Mouse (Mus musculus) midbrain, embryonic 14.5 days (tissue): ENCODE results near the gene Atad1. TPM values are rescaled to one million over a fixed set of nuclear protein-coding genes. Genes with fewer than 3 reads are reported as not detected.

Experiments used
- ATAC-seq: fragments of 200-750 bp; cut with Nextera tagmentation; 2 replicates; pipeline ENCODE4 v1.8.0; 2017; ENCODE audit warnings: moderate number of reproducible peaks, moderate library complexity; ENCODE audit not compliant: low FRiP score, low TSS enrichment
- DNase-seq: peaks from one replicate; pipeline ENCODE4 v3.0.0-alpha.2; 2015
- H3K27ac ChIP-seq: fragments of 300-500 bp; sonication (generic); replicated peaks from 2 replicates; pipeline ENCODE4 v1.5.1; 2014; ENCODE audit warnings: mild to moderate bottlenecking, low read depth, low read length, moderate library complexity
- H3K27me3 ChIP-seq: fragments of 300-500 bp; sonication (generic); 2 replicates; pipeline ENCODE4 v1.6.1; 2014; ENCODE audit warnings: low read length, control low read depth, mixed read lengths; ENCODE audit not compliant: control insufficient read depth, insufficient read depth
- H3K36me3 ChIP-seq: fragments of 300-500 bp; sonication (generic); 2 replicates; pipeline ENCODE4 v1.6.1; 2014; ENCODE audit warnings: low read length, control low read depth; ENCODE audit not compliant: control insufficient read depth, insufficient read depth
- H3K4me1 ChIP-seq: fragments of 300-500 bp; sonication (generic); 2 replicates; pipeline ENCODE4 v1.6.1; 2014; ENCODE audit warnings: mild to moderate bottlenecking, antibody characterized with exemption, low read length, control low read depth; ENCODE audit not compliant: control insufficient read depth, insufficient read depth
- H3K4me2 ChIP-seq: fragments of 300-500 bp; sonication (generic); 2 replicates; pipeline ENCODE4 v1.6.1; 2014; ENCODE audit warnings: mild to moderate bottlenecking, low read length, moderate library complexity
- H3K4me3 ChIP-seq: fragments of 300-500 bp; sonication (generic); replicated peaks from 2 replicates; pipeline ENCODE4 v1.5.1; 2014; ENCODE audit warnings: low read depth, low read length
- H3K9ac ChIP-seq: fragments of 300-500 bp; sonication (generic); replicated peaks from 2 replicates; pipeline ENCODE4 v1.6.1; 2014; ENCODE audit warnings: mild to moderate bottlenecking, low read length, moderate library complexity
- H3K9me3 ChIP-seq: fragments of 300-500 bp; sonication (generic); 2 replicates; pipeline ENCODE4 v1.6.1; 2016; ENCODE audit warnings: low read length, control low read depth, mixed read lengths; ENCODE audit not compliant: control insufficient read depth
- WGBS: fragments of 180-500 bp; shearing (Covaris S2); extraction: QIAGEN DNeasy Blood & Tissue Kit; methylation state at CpG from one replicate; pipeline ENCODE4 v1.1.7; 2014; 5-methylcytosine and 5-hydroxymethylcytosine counted together
- polyA plus RNA-seq: library from polyadenylated mRNA; unstranded; fragments of >200 nt; fragmentation: Nextera tagmentation; extraction: Ambion mirVana; gene quantifications from 2 replicates; pipeline ENCODE4 v1.2.1, GENCODE M21; 2014

Gene Atad1
- polyA plus RNA-seq, 1 experiment from 2014 or later, result 143 TPM

DNA sequence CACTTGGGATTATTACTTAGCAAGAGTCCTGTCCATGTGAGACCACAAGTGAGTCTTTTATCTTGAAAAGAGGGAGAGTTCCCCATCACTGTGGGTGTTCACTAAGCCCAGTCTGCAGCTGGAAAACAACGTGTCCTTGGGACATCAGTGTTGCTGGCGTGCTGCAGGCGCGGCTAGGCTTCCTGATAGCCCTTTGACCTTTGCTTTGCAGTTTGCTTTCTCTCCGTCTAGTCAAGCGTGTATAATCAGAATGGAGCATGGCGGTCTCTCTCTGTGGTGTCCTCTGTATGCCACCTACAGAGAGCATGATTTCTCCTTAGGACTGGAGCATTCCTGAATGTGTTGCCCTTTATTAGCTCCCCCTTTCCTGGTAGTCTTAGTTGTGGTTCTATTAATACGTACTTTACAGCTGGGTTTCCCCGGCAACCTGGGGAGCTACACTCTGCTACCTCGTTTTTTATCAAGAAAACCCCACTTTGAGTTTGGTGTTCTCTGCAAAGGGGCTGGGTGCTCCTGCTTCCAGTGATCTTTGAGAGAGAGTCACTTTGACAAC is 91.5 kb downstream of the Atad1 start:
- Histone ChIP-seq H3K4me3 (no peak overlapping the region), H3K9ac (no peak overlapping the region), H3K27me3 (no peaks in the 10 kb centered on the region), H3K27ac (no peak overlapping the region), H3K4me2 (peak overlapping the region; percentile 12; the same call in 1 of the 2 replicates), H3K9me3 (no peaks in the 10 kb centered on the region), H3K36me3 (no peaks in the 10 kb centered on the region), H3K4me1 (0 out of 2 replicates have a peak, but pooled peaks cover 5% of the 10 kb centered on the region)
- 4% methylated on average over 10 of the region's 10 CpGs for WGBS
- ATAC-seq, result no peak
- peak; percentile 11 for DNase-seq

GRCm38 (mm10) chr19:32646382-32646781 is 93.2 kb downstream of the Atad1 start:
- Histone ChIP-seq H3K9ac (no peak overlapping the region), H3K4me2 (no peak overlapping the region), H3K4me3 (no peak overlapping the region), H3K4me1 (0 out of 2 replicates have a peak, but pooled peaks cover 5% of the 10 kb centered on the region), H3K27me3 (no peaks in the 10 kb centered on the region), H3K9me3 (no peaks in the 10 kb centered on the region), H3K27ac (no peak overlapping the region), H3K36me3 (no peaks in the 10 kb centered on the region)
- 94% methylated on average over 3 of the region's 3 CpGs for WGBS
- DNase-seq (no peak), ATAC-seq (no peak)

DNA sequence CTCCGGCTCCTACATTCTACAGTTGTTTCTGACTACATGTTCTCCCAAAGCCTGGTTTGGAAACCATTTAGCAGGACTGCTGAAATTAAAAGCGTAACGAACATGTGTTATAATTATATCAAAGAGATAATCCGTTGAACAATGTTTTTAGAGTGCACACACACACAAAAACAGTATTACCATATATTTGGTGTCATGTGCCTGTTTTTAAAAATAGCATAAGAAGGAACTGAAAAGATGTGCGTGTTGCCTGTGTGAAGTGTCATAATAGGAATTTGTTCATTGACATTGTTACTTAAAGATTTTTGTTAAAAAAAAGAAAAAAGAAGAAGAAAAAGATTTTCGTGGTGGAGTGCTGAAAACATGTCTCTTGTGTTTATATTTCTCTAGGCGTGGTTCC is 93.6 kb downstream of the Atad1 start:
- no peak overlapping the region for H3K27ac ChIP-seq
- no peak overlapping the region for H3K9ac ChIP-seq
- H3K4me3 ChIP-seq, result no peak overlapping the region
- ATAC-seq, result no peak
- H3K9me3 ChIP-seq, result no peaks in the 10 kb centered on the region
- no peaks in the 10 kb centered on the region for H3K27me3 ChIP-seq
- WGBS, result 91% methylated on average over 7 of the region's 7 CpGs
- H3K4me1 ChIP-seq, result 0 out of 2 replicates have a peak, but pooled peaks cover 5% of the 10 kb centered on the region
- H3K36me3 ChIP-seq, result no peaks in the 10 kb centered on the region
- H3K4me2 ChIP-seq, result no peak overlapping the region
- no peak for DNase-seq

DNA sequence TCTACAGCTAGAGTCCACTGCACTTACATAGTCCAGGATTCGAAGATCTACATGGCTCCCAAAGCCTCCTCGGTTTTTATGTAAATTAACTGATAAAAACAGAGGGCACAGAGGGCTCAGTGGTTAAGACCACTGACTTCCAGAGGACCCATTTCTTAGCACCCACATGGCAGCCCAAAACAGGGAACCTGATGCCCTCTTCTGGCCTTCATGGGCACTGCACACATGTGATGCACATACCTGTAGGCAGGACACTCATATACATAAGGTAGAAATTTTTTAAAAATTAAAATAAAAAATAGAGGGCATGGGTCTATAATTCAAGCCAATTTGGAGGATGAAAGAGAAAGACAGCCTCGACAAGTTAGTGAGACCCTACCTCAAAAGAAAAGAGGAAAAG is 95.9 kb downstream of the Atad1 start:
- no peaks in the 10 kb centered on the region for H3K27me3 ChIP-seq
- ATAC-seq (no peak), DNase-seq (no peak)
- no peak overlapping the region for H3K27ac ChIP-seq
- no peaks in the 10 kb centered on the region for H3K36me3 ChIP-seq
- no peak overlapping the region for H3K4me2 ChIP-seq
- no peak overlapping the region for H3K9ac ChIP-seq
- H3K9me3 ChIP-seq, result no peaks in the 10 kb centered on the region
- no peak overlapping the region for H3K4me3 ChIP-seq
- H3K4me1 ChIP-seq, result 0 out of 2 replicates have a peak, but pooled peaks cover 5% of the 10 kb centered on the region
- 95% methylated on average over 3 of the region's 3 CpGs for WGBS

DNA sequence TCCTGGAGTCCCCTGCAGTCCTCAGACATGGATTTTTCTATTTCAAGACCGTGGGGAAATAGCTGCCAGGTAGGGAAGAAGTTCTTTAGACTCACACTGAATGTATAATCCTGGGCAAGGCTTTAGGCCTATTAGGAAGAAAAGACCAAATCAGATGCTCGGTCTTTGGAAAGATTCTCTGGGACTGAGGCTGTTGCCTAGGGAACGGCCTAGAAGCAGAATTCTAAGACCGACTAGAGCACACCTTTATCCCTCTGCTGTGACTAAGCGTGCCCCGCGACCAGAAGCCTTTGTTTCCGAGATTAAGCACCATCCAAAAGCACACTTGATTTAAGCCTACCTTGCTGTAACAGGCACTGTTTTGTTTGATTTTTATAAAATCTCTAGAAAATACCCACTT is 97.6 kb downstream of the Atad1 start:
- Histone ChIP-seq H3K4me2 (no peak overlapping the region), H3K4me1 (no peaks in the 10 kb centered on the region), H3K9ac (no peak overlapping the region), H3K27me3 (no peaks in the 10 kb centered on the region), H3K4me3 (no peak overlapping the region), H3K27ac (no peak overlapping the region), H3K36me3 (no peaks in the 10 kb centered on the region), H3K9me3 (no peaks in the 10 kb centered on the region)
- 15% methylated on average over 8 of the region's 8 CpGs for WGBS
- peak; percentile 19 for DNase-seq
- no peak for ATAC-seq

- H3K4me3 ChIP-seq, result no peak overlapping the region
- H3K9ac ChIP-seq, result no peak overlapping the region
- no peak overlapping the region for H3K27ac ChIP-seq
- no peaks in the 10 kb centered on the region for H3K36me3 ChIP-seq
- no peaks in the 10 kb centered on the region for H3K4me1 ChIP-seq
- H3K9me3 ChIP-seq, result no peaks in the 10 kb centered on the region
- DNase-seq (no peak), ATAC-seq (no peak)
- no peak overlapping the region for H3K4me2 ChIP-seq
- 75% methylated on average over 7 of the region's 7 CpGs for WGBS
- no peaks in the 10 kb centered on the region for H3K27me3 ChIP-seq
Observed at GRCm38 (mm10) chr19:32641535-32641934, 98.1 kb downstream of the Atad1 start.

- no peak overlapping the region for H3K4me3 ChIP-seq
- no peak overlapping the region for H3K9ac ChIP-seq
- H3K27me3 ChIP-seq, result no peaks in the 10 kb centered on the region
- no peaks in the 10 kb centered on the region for H3K9me3 ChIP-seq
- WGBS, result 29% methylated on average over 13 of the region's 13 CpGs
- H3K27ac ChIP-seq, result no peak overlapping the region
- H3K36me3 ChIP-seq, result no peaks in the 10 kb centered on the region
- DNase-seq, result peak; percentile 3
- H3K4me2 ChIP-seq, result no peak overlapping the region
- ATAC-seq, result no peak
- no peaks in the 10 kb centered on the region for H3K4me1 ChIP-seq
Observed at GRCm38 (mm10) chr19:32638276-32638903, 101.2 kb downstream of the Atad1 start.

DNA sequence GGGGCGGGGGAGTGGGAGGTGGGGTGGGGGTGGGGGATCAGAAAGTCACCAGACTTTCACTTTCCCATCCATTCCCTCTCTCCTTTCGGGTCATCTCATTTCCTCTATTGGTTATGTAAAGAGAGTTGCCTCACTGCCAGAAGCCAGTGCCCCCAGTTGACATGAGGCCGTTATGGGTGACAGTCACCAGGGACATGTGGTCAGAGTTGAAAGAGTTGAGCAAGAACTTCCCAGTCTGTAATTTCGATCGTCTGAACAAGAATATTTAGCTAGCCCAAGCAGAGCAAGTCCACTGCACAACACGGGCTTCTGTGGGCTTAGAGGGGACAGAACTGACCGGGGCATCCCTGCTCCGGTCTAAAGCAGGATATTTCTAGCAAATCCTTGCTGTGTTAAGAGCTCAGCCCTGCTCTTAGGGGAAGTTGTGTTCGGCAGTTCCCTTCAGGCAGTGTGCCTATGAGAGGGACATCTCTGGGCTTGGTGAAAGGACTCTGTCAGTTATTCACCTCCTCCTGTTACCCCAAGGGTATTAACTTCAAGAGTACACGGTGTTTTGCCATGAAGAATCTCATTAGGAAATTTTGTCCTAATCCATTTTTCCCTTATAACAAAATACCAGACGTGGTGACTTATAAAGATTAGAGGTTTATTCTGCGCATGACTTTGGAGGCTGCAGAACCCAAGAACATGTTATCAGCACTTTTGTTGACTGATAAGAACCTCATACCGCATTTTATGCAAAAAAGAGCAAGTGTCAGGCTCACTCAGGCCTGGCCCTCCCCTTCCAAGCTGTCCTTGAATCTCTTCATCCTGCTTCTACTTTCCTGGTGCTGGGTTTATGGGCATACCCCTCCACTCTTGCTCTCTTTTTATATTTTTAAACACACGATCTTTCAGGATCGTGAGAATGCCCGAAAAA is 102.0 kb downstream of the Atad1 start:
- 64% methylated on average over 16 of the region's 16 CpGs for whole genome bisulfite sequencing
- no peak overlapping the region for H3K27ac ChIP-seq
- no peak overlapping the region for H3K4me3 ChIP-seq
- ATAC-seq (no peak), DNase-seq (peak; percentile 1)
- no peak overlapping the region for H3K4me2 ChIP-seq
- no peaks in the 10 kb centered on the region for H3K4me1 ChIP-seq
- H3K9me3 ChIP-seq, result no peaks in the 10 kb centered on the region
- no peaks in the 10 kb centered on the region for H3K36me3 ChIP-seq
- no peaks in the 10 kb centered on the region for H3K27me3 ChIP-seq
- no peak overlapping the region for H3K9ac ChIP-seq
